Mouse (Mus musculus) stomach, embryonic 15.5 days (tissue): ENCODE measurements around the gene Nceh1. TPM values are rescaled to one million over a fixed set of nuclear protein-coding genes. Genes with fewer than 3 reads are reported as not detected.

Experiments used
- ATAC-seq: fragments of 200-750 bp; cut with Nextera tagmentation; 2 replicates; pipeline ENCODE4 v1.8.0; 2017; ENCODE audit warnings: low read depth, moderate number of reproducible peaks, moderate TSS enrichment; ENCODE audit not compliant: insufficient read depth, low FRiP score
- H3K27ac ChIP-seq: fragments of 300-500 bp; sonication (generic); 2 replicates; pipeline ENCODE4 v1.5.1; 2015; ENCODE audit warnings: mild to moderate bottlenecking, inconsistent platforms
- H3K27me3 ChIP-seq: fragments of 300-500 bp; sonication (generic); replicated peaks from 2 replicates; pipeline ENCODE4 v1.6.1; 2015; ENCODE audit warnings: inconsistent platforms
- H3K36me3 ChIP-seq: fragments of 300-500 bp; sonication (generic); 2 replicates; pipeline ENCODE4 v1.6.1; 2015; ENCODE audit warnings: inconsistent platforms
- H3K4me1 ChIP-seq: fragments of 300-500 bp; sonication (generic); 2 replicates; pipeline ENCODE4 v1.6.1; 2015; ENCODE audit warnings: inconsistent platforms
- H3K4me2 ChIP-seq: fragments of 300-500 bp; sonication (generic); 2 replicates; pipeline ENCODE4 v1.6.1; 2015; ENCODE audit warnings: mild to moderate bottlenecking, inconsistent platforms
- H3K4me3 ChIP-seq: fragments of 300-500 bp; sonication (generic); replicated peaks from 2 replicates; pipeline ENCODE4 v1.5.1; 2015; ENCODE audit warnings: inconsistent platforms
- H3K9ac ChIP-seq: fragments of 300-500 bp; sonication (generic); 2 replicates; pipeline ENCODE4 v1.6.1; 2015; ENCODE audit warnings: inconsistent platforms
- H3K9me3 ChIP-seq: fragments of 300-500 bp; sonication (generic); 2 replicates; pipeline ENCODE4 v1.6.1; 2016; ENCODE audit warnings: inconsistent platforms
- whole genome bisulfite sequencing: fragments of 180-500 bp; shearing (Covaris S2); methylation state at CpG from one replicate; pipeline ENCODE4 v1.1.7; 2015; 5-methylcytosine and 5-hydroxymethylcytosine counted together
- polyA plus RNA-seq: library from polyadenylated mRNA; unstranded; fragments of >200 nt; fragmentation: Nextera tagmentation; extraction: Ambion mirVana; gene quantifications from 2 replicates; pipeline ENCODE4 v1.2.1, GENCODE M21; 2015

Gene Nceh1
- polyA plus RNA-seq, 1 experiment from 2014 or later, result 8.3 TPM

GRCm38 (mm10) chr3:27238563-27238962 lies 55.8 kb downstream of the Nceh1 start:
- Histone ChIP-seq H3K36me3 (no peaks in the 10 kb centered on the region), H3K9ac (no peak overlapping the region), H3K4me1 (no peaks in the 10 kb centered on the region), H3K4me2 (no peak overlapping the region), H3K4me3 (no peak overlapping the region), H3K27me3 (no peaks in the 10 kb centered on the region), H3K9me3 (no peaks in the 10 kb centered on the region), H3K27ac (no peak overlapping the region)
- no peak for ATAC-seq
- whole genome bisulfite sequencing, result 82% methylated on average over 5 of the region's 5 CpGs

DNA sequence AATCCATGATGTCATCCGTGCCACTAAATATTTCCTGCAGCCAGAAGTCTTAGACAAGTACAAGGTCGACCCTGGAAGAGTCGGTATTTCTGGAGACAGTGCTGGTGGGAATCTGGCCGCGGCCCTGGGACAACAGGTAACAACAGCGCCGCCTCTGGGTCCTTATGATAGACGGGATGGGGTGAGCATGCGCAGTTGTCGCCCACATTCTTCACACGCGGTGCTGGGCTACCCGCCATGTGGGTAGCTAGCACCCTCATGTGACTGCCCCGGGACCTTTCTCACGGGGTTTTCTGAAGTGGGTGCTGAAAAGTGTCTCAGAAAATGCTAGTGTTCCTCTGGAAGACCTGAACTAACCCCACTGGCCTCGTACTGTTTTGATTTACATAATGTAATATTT lies 56.8 kb downstream of the Nceh1 start:
- H3K4me3 ChIP-seq, result no peak overlapping the region
- H3K4me1 ChIP-seq, result no peaks in the 10 kb centered on the region
- H3K4me2 ChIP-seq, result no peak overlapping the region
- 87% methylated on average over 16 of the region's 16 CpGs for WGBS
- H3K9ac ChIP-seq, result no peak overlapping the region
- no peaks in the 10 kb centered on the region for H3K36me3 ChIP-seq
- H3K27ac ChIP-seq, result no peak overlapping the region
- no peaks in the 10 kb centered on the region for H3K9me3 ChIP-seq
- no peak for ATAC-seq
- H3K27me3 ChIP-seq, result no peaks in the 10 kb centered on the region

- 91% methylated on average over 9 of the region's 9 CpGs for WGBS
- ATAC-seq, result no peak
These were observed 59.1 kb downstream of the Nceh1 start for GRCm38 (mm10) chr3:27241864-27242263.

DNA sequence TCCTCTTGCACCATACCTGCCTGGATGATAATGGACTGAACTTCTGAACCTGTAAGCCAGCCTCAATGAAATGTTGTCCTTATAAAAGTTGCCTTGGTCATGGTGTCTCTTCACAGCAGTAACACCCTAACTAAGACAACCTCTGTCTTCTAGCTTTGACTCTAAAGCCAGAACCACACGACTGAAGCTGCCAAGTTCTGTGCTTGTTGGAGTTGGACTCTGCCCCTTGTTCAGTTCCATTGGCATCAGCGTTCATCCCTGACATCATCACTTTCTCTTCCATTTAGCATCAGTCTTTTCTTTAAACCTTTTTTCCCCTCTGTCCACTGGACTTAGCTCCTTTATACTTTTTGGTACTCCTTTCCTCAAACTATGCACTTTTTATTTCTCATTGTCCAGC lies 63.4 kb downstream of the Nceh1 start:
- no peaks in the 10 kb centered on the region for H3K9me3 ChIP-seq
- H3K4me1 ChIP-seq, result no peaks in the 10 kb centered on the region
- H3K36me3 ChIP-seq, result no peaks in the 10 kb centered on the region
- WGBS, result 82% methylated on average over 2 of the region's 2 CpGs
- no peak for ATAC-seq
- no peak overlapping the region for H3K4me3 ChIP-seq
- no peak overlapping the region for H3K27ac ChIP-seq
- no peak overlapping the region for H3K9ac ChIP-seq
- H3K4me2 ChIP-seq, result no peak overlapping the region
- H3K27me3 ChIP-seq, result no peaks in the 10 kb centered on the region

More at GRCm38 (mm10) chr3:27241864-27242263, 59.1 kb downstream of the Nceh1 start:
- no peak overlapping the region for H3K4me2 ChIP-seq
- H3K36me3 ChIP-seq, result no peaks in the 10 kb centered on the region
- no peaks in the 10 kb centered on the region for H3K27me3 ChIP-seq
- no peak overlapping the region for H3K27ac ChIP-seq
- H3K4me3 ChIP-seq, result no peak overlapping the region
- no peaks in the 10 kb centered on the region for H3K4me1 ChIP-seq
- no peaks in the 10 kb centered on the region for H3K9me3 ChIP-seq
- no peak overlapping the region for H3K9ac ChIP-seq

GRCm38 (mm10) chr3:27247785-27248184 lies 65.0 kb downstream of the Nceh1 start:
- Histone ChIP-seq H3K4me2 (no peak overlapping the region), H3K27me3 (no peaks in the 10 kb centered on the region), H3K4me1 (no peaks in the 10 kb centered on the region), H3K4me3 (no peak overlapping the region), H3K9me3 (no peaks in the 10 kb centered on the region), H3K36me3 (no peaks in the 10 kb centered on the region), H3K9ac (no peak overlapping the region), H3K27ac (no peak overlapping the region)
- WGBS, result 65% methylated on average over 1 of the region's 1 CpGs
- no peak for ATAC-seq

DNA sequence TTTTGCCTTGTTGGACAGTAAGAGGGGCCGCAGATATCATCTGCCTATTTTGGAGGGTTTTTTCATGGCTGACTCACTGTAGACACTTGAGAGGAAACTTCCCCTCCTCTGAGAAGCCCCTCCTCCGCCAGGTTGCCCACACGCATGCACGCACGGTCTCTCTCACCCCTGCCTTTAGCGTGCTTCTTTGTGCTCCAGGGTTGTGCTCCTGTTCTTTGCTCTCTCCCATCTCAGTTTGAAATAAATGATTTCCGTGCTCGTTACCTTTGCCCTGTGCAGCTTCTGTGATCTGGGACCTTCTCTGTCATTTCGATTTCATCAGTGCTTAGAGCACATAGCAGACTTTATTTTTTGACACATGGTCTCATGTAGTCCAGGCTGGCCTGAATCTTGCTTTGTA lies 66.3 kb downstream of the Nceh1 start:
- no peaks in the 10 kb centered on the region for H3K27me3 ChIP-seq
- no peaks in the 10 kb centered on the region for H3K9me3 ChIP-seq
- WGBS, result 85% methylated on average over 9 of the region's 9 CpGs
- H3K36me3 ChIP-seq, result no peaks in the 10 kb centered on the region
- no peak overlapping the region for H3K4me2 ChIP-seq
- no peaks in the 10 kb centered on the region for H3K4me1 ChIP-seq
- no peak for ATAC-seq
- H3K27ac ChIP-seq, result no peak overlapping the region
- H3K9ac ChIP-seq, result no peak overlapping the region
- no peak overlapping the region for H3K4me3 ChIP-seq

- H3K9ac ChIP-seq, result no peak overlapping the region
- 39% methylated on average over 7 of the region's 7 CpGs for WGBS
- H3K27ac ChIP-seq, result no peak overlapping the region
- H3K4me2 ChIP-seq, result no peak overlapping the region
- H3K9me3 ChIP-seq, result no peaks in the 10 kb centered on the region
- no peaks in the 10 kb centered on the region for H3K4me1 ChIP-seq
- no peaks in the 10 kb centered on the region for H3K27me3 ChIP-seq
- ATAC-seq, result no peak
- H3K36me3 ChIP-seq, result no peaks in the 10 kb centered on the region
- no peak overlapping the region for H3K4me3 ChIP-seq
These were observed 68.2 kb downstream of the Nceh1 start for GRCm38 (mm10) chr3:27250936-27251335.

DNA sequence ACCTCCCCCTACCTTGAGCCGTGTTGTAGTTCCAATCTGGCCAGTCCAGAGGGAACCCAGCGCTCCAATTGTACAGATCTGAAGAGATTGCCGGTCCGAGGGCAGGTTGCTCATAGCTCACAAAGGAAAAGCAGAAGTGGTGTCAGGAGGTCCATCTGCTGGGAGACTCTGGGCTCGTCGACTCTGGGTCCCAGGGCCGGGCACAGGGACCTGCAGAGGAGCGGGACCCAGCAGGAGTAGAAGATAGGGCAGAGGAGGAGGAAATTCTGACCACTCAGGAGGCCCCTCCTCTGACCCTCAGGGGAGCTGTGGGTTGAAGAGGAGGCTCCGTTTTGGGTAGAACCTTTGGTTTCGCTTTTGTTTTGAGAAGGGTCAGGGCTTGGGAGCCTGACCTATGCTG lies 75.7 kb downstream of the Nceh1 start:
- no peaks in the 10 kb centered on the region for H3K9me3 ChIP-seq
- no peaks in the 10 kb centered on the region for H3K27me3 ChIP-seq
- WGBS, result 86% methylated on average over 10 of the region's 10 CpGs
- no peak overlapping the region for H3K9ac ChIP-seq
- no peak overlapping the region for H3K4me3 ChIP-seq
- no peak overlapping the region for H3K4me2 ChIP-seq
- no peaks in the 10 kb centered on the region for H3K4me1 ChIP-seq
- H3K27ac ChIP-seq, result no peak overlapping the region
- ATAC-seq, result no peak
- H3K36me3 ChIP-seq, result no peaks in the 10 kb centered on the region

DNA sequence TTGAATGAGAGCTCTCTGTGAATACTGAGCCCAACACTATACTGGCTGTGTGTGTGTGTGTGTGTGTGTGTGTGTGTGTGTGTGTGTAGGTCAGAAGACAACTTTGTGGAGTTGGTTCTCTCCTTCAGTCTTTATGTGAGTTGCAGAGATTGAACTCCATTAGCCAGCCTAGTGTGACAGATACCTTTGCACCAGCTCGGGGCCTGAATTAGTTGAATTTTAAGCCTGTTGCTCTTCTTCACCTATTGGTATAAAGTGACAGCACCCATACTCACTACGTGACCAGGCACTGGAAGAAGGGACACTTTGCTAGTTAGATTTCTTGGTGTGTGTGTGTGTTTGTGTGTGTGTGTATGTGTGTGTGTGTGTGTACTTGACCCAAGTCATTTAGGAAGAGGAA lies 77.6 kb downstream of the Nceh1 start:
- no peak overlapping the region for H3K27ac ChIP-seq
- WGBS, result 91% methylated on average over 2 of the region's 2 CpGs
- H3K4me2 ChIP-seq, result no peak overlapping the region
- no peaks in the 10 kb centered on the region for H3K9me3 ChIP-seq
- no peak overlapping the region for H3K4me3 ChIP-seq
- H3K4me1 ChIP-seq, result no peaks in the 10 kb centered on the region
- no peak overlapping the region for H3K9ac ChIP-seq
- no peak for ATAC-seq
- H3K36me3 ChIP-seq, result no peaks in the 10 kb centered on the region
- no peaks in the 10 kb centered on the region for H3K27me3 ChIP-seq

GRCm38 (mm10) chr3:27267327-27267726 lies 84.6 kb downstream of the Nceh1 start:
- H3K4me3 ChIP-seq, result no peak overlapping the region
- no peaks in the 10 kb centered on the region for H3K9me3 ChIP-seq
- H3K9ac ChIP-seq, result no peak overlapping the region
- no peaks in the 10 kb centered on the region for H3K36me3 ChIP-seq
- WGBS, result 45% methylated on average over 5 of the region's 5 CpGs
- no peaks in the 10 kb centered on the region for H3K27me3 ChIP-seq
- H3K27ac ChIP-seq, result no peak overlapping the region
- ATAC-seq, result no peak
- H3K4me2 ChIP-seq, result no peak overlapping the region
- H3K4me1 ChIP-seq, result peaks cover 5% of the 10 kb centered on the region; the same call in 1 of the 2 replicates

DNA sequence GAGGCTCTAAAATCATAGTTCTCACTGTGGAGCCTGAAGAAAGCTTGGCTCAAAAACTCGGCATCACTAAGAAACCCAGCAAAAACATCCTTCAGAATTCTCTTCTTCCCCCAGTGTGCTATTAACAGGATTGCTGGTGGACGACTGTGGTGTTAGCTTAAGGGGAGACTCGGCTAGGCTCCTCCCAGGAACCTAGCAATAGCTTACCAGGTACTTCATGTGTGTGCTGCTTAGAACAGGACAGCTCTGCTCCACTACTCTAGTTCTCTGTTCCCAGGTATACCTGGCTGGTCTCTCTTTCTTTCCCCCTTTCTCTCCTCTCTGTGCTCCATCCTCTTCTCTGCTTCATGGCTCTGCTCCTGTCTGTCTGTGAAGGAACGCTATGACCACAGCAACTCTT lies 85.1 kb downstream of the Nceh1 start:
- no peaks in the 10 kb centered on the region for H3K27me3 ChIP-seq
- 55% methylated on average over 4 of the region's 4 CpGs for WGBS
- H3K27ac ChIP-seq, result no peak overlapping the region
- H3K9me3 ChIP-seq, result no peaks in the 10 kb centered on the region
- no peak overlapping the region for H3K4me3 ChIP-seq
- H3K36me3 ChIP-seq, result no peaks in the 10 kb centered on the region
- no peak for ATAC-seq
- H3K4me2 ChIP-seq, result no peak overlapping the region
- H3K4me1 ChIP-seq, result peaks cover 7% of the 10 kb centered on the region; the same call in 1 of the 2 replicates
- H3K9ac ChIP-seq, result no peak overlapping the region

DNA sequence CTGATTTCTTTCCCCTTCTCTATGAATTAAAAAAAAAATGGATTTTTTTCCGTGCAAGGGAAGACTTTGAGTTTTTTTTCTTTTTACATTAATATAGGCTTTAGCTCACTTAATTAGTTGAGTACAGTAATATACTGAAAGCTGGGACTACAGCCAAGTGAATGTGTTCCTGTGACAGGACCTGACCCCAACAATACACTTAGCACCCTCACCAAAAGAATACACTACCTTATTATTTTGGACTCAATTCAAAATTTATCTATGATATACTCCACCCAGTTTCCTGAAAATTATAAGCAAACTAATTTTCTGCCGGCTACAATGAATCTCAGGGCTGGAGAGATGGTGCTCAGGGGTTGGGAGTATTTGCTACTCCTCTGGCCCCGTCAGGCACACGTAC lies 86.4 kb downstream of the Nceh1 start:
- Histone ChIP-seq H3K9me3 (no peaks in the 10 kb centered on the region), H3K27ac (no peak overlapping the region), H3K4me1 (peaks cover 7% of the 10 kb centered on the region; the same call in 1 of the 2 replicates), H3K9ac (no peak overlapping the region), H3K4me3 (no peak overlapping the region), H3K36me3 (no peaks in the 10 kb centered on the region), H3K4me2 (no peak overlapping the region), H3K27me3 (no peaks in the 10 kb centered on the region)
- no peak for ATAC-seq
- WGBS, result 49% methylated on average over 4 of the region's 4 CpGs
